Mouse (Mus musculus): Measurements from ENCODE around the gene Cenpi.

DNA sequence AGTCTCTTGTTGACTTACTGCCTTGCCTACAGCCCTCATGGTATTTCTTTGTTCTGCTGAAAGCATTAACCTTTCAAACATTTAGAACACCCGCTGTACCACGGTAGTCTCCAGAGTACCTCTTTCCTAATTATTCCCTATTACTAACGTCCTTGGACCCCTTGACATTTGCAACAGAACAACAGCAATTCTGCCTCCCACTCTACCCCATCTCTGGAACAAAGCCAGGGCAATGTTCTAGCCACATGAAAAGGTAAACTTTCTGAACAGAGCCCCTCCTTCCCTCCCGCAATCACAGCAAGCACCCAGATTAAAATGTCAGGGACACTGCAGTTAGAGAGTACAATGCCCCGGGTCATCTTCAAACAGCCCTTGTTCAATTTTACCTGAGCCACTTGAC lies 46.7 kb upstream of the Cenpi start:
- TF ChIP-seq CTCF (IDR thresholded peaks at IDR 0.05; ENCODE audit: low read depth) (no peak), EP300 (IDR thresholded peaks at IDR 0.05; ENCODE audit: low read depth) (no peak)

Data from heart, postnatal 0 days (tissue).